Mouse (Mus musculus) MEL (cell line): ENCODE results near the gene Myo7a.

Source experiments
- CHD1 ChIP-seq: IDR thresholded peaks from 2 replicates; pipeline ENCODE4 v1.6.1; 2012; ENCODE audit warnings: low read depth, mild to moderate bottlenecking, inconsistent platforms, low read length, improper control_type of control experiment
- CTCF ChIP-seq, 3 experiments: IDR thresholded peaks in 2 of 3; conservative IDR thresholded peaks in 1 of 3; 2 replicates each; pipeline ENCODE4 v1.5.1; 2011 to 2012; ENCODE audit warnings: low read length in 3 of 3, low read depth in 2 of 3, mild to moderate bottlenecking in 2 of 3, improper control_type of control experiment in 1 of 3, inconsistent platforms in 1 of 3, mixed read lengths in 1 of 3, moderate library complexity in 1 of 3; ENCODE audit not compliant: control insufficient read depth in 1 of 3, insufficient read depth in 1 of 3, poor library complexity in 1 of 3, severe bottlenecking in 1 of 3
- E2F4 ChIP-seq: IDR thresholded peaks from 2 replicates; pipeline ENCODE4 v1.6.1; 2011; ENCODE audit warnings: low read depth, low read length, improper control_type of control experiment, borderline replicate concordance
- EP300 ChIP-seq, 2 experiments: IDR thresholded peaks; 2 replicates each; pipeline ENCODE4 v1.6.1; 2011; ENCODE audit warnings: improper control_type of control experiment in 2 of 2, low read length in 2 of 2, low read depth in 1 of 2, mild to moderate bottlenecking in 1 of 2
- GABPA ChIP-seq: IDR thresholded peaks from 2 replicates; pipeline ENCODE4 v1.6.1; 2012; ENCODE audit warnings: low read depth, mild to moderate bottlenecking, inconsistent platforms, low read length, improper control_type of control experiment, moderate library complexity
- GATA1 ChIP-seq: IDR thresholded peaks from 2 replicates; pipeline ENCODE4 v1.6.1; 2011; ENCODE audit warnings: low read depth, low read length, improper control_type of control experiment
- MEF2A ChIP-seq: IDR thresholded peaks from 2 replicates; pipeline ENCODE4 v1.6.1; 2014; ENCODE audit warnings: low read depth, mild to moderate bottlenecking, inconsistent platforms, low read length, improper control_type of control experiment; ENCODE audit not compliant: poor library complexity, insufficient replicate concordance, severe bottlenecking; ENCODE audit errors: extremely low read depth
- MXI1 ChIP-seq: IDR thresholded peaks from 2 replicates; pipeline ENCODE4 v1.6.1; 2011; ENCODE audit warnings: mild to moderate bottlenecking, low read depth, low read length, improper control_type of control experiment
- POLR2A ChIP-seq, 2 experiments: IDR thresholded peaks; 2 replicates each; pipeline ENCODE4 v1.6.1; 2011 to 2012; ENCODE audit warnings: low read length in 2 of 2, mild to moderate bottlenecking in 2 of 2, control low read depth in 1 of 2, improper control_type of control experiment in 1 of 2, low read depth in 1 of 2, moderate library complexity in 1 of 2; ENCODE audit not compliant: control insufficient read depth in 1 of 2, insufficient read depth in 1 of 2, poor library complexity in 1 of 2
- TBP ChIP-seq: IDR thresholded peaks from 2 replicates; pipeline ENCODE4 v1.8.0; 2011; ENCODE audit warnings: low read depth, low read length, improper control_type of control experiment
- TCF12 ChIP-seq: IDR thresholded peaks from 2 replicates; pipeline ENCODE4 v1.6.1; 2014; ENCODE audit warnings: low read depth, mild to moderate bottlenecking, inconsistent platforms, low read length, improper control_type of control experiment, moderate library complexity
- ZC3H11A ChIP-seq: IDR thresholded peaks from 2 replicates; pipeline ENCODE4 v1.6.1; 2012; ENCODE audit warnings: low read depth, mild to moderate bottlenecking, inconsistent platforms, low read length, improper control_type of control experiment
- ZNF384 ChIP-seq: IDR thresholded peaks from 2 replicates; pipeline ENCODE4 v1.6.1; 2012; ENCODE audit warnings: low read depth, mild to moderate bottlenecking, inconsistent platforms, low read length, improper control_type of control experiment

- no peak for TF ChIP-seq CHD1
- TF ChIP-seq E2F4, result no peak
- TF ChIP-seq CTCF (IDR thresholded peaks at IDR 0.05 in 2 of 3, conservative IDR thresholded peaks at IDR 0.05 in 1 of 3; ENCODE audit: control insufficient read depth in 1 of 3, insufficient read depth in 1 of 3, low read depth in 2 of 3, low read length in 3 of 3, poor library complexity in 1 of 3, severe bottlenecking in 1 of 3), result peak; percentile 82 to 97 (median 87)
- no peak for TF ChIP-seq ZNF384
- no peak for TF ChIP-seq TCF12
- TF ChIP-seq GABPA, result no peak
- TF ChIP-seq TBP, result no peak
- no peak for TF ChIP-seq GATA1
- no peak for TF ChIP-seq EP300 (IDR thresholded peaks at IDR 0.05; ENCODE audit: low read depth in 1 of 2, low read length in 2 of 2)
- TF ChIP-seq MEF2A, result no peak
- no peak; the same call in 1 of the 2 replicates for TF ChIP-seq ZC3H11A
- no peak for TF ChIP-seq POLR2A (IDR thresholded peaks at IDR 0.05; ENCODE audit: control insufficient read depth in 1 of 2, insufficient read depth in 1 of 2, low read depth in 1 of 2, low read length in 2 of 2, poor library complexity in 1 of 2)
- TF ChIP-seq MXI1, result no peak
Measured at GRCm38 (mm10) chr7:98071620-98072019, 47.7 kb downstream of the Myo7a start.
